Mouse (Mus musculus): ENCODE results near the gene Agap2.
A peak's percentile ranks its signal among the peaks of the same experiment; 100 is the strongest.

Gene Agap2

GRCm38 (mm10) chr10:127075080-127075479, at the start of gene Agap2:
Gene Agap2 (plus strand): TSS chr10:127075284.
- DNase-seq (ENCODE audit: low spot score in 2 of 2), result no peak

DNA sequence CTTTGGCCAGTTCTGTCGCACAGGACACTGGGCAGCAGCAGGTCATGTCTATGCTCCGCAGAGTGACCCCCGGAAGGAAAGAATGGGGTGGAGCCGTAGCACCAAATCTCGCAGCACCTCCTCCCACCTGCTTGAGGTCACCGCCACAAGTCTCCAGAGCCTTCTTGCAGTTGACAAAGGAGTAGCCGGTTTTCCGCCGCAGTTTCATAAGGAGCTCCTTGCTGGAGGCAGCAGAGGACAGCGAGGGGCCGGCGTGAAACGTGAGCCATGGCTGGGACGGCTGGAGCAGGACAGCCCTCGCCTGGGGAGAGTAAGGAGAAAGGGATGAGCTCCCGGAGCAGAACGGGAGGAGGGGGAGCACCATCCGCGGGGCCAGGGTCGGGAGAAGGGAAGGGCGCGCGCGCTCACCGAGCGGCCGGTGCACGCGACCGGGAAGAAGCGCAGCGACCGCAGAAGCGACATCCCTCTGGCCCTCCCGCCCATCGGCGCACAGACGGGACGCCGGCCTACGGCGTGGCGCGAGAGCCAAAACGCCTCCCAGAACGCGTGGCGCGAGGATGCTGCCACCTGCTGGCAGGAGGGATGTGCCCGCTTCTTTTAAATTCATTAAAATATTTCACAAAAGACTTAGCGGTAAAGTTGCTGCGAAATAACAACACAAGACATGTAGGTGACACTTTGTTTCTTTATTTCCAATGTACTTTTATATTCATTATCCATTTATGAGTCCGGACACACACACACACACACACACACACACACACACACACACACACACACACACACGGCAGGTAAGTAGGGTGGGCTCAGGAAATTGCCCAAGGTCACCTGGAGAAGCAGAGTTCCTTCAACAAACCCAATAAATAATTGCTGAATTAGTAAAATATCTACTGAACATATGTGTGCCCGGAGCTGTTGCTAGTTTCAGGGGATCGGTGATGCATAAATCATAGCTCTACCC, 44.5 kb upstream of the Agap2 start, which contains the start of gene Tsfm:
Gene Tsfm, minus strand, starts transcription at position 505 of the 961 bp plus-strand sequence.
- DNase-seq (ENCODE audit: low spot score in 2 of 2), result peak; percentile 91 to 93

DNA sequence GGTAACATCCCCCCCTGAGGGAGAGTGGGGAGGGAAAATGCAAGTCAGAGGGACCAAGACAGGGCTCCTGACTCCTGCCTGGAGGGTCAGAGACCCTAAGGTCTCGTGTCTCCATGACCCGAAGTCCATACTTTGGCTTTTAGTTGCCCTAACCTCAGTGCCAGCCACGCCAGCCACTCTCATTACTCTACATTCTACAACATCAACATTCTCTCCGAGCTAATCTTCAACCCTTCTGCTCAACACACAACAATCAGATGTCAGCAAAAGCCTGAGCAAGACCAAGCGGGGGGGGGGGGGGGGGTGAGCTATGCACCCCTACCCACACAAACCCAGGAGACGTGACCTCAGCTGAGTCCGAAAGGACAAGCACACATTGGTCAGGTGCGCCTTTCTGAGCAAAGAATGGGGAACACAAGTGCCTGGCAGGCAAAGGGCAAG, 41.8 kb upstream of the Agap2 start:
- DNase-seq (ENCODE audit: low spot score in 2 of 2), result no peak

DNA sequence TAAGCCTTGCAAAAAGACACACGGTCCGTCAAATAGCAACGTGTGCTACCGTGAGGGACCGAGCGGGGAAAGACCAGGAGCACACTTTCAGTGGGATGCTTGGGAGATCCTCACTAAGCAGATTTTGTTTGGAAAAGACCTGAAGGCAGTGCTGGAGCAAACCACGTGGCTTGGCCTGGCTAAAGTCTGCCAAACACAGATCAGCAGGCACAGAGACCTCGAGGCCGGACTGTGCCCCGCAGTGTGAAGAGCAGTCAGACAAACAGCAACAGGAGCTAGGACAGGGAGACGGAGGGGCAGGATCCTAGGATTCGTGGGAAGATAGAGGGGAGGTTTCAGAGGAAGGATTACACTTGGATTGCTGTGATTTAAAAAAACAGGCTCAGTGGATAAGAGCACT, 38.8 kb upstream of the Agap2 start:
- DNase-seq (ENCODE audit: low spot score in 2 of 2), result no peak

DNA sequence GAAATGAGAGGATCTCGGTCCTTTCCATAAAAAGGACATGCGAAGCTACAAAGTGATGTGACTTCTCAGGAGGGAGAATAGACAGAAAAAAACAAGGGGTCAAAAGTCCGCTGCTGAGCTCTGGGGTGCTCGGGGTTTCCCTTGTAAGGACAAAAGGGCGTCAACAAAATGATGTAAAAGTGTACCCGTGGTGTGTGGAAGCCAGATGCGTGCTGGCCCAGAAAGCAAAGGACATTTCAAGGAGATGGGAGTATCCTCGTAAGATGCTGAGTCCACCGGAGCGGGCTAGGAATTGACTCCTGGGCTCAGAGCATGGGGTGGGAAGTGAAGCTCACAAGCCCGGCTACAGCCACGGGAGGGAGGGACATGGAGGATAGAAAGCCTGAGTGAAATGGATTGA, 37.4 kb upstream of the Agap2 start:
- no peak for DNase-seq (ENCODE audit: low spot score in 2 of 2)

DNA sequence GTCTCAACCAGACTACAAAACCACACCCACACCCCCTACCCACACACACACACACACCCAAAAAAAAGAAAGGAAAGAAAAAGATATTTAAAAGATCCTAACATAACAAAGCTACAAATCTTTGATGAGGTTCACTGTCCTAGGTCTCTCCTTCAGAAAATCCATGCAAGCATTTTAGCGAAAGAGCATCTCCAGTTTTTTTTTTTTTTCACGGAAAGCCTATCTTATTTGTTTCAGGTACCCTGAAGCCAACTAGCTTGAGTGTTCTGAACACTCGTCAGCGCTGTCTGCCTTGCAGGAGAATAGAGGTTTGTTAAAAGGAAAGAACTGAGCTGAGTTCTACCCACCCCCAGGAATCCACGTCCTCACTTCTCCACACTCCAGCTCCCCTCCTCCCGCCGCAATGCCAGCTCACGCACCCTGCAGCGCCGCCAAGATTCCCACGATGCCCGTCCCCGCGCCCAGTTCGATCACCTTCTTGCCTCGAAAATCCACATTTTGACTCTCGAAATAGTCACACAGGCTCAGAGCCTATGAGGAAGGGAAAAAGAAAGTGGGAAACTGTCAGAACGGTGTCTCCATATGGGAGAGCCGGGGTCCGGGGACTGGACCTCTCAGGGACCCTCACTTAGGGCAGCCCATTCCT, 34.4 kb upstream of the Agap2 start:
- peak; percentile 62 to 72 for DNase-seq (ENCODE audit: low spot score in 2 of 2)

DNA sequence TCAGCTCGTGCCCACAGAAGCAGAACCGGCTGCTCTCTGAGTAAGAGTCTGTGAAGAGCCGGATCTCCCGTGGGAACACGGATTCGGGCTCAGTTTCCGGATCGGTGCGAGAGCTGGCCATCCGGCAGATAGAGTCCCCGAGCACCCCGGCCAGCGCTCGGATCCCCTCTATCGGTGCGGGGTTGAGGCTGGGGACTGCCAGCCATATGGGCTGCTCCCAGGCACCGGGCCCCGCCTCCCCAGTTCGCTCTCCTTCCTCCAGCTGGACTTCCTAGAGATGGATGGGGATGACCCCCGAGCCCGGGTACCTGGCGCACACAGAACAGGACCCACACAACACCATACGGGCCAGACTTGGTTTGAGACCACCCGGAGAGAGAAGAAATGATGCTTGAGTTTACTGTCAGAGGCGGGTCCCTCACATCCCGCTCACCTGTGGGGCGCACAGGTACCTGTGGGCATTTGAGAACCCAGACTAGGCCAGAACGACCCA, 33.8 kb upstream of the Agap2 start, which contains the start of the genes Mettl1 and Eef1akmt3:
Gene Mettl1, plus strand, starts transcription at position 141 of the 493 bp plus-strand sequence.
Gene Eef1akmt3, minus strand, starts transcription at position 240 of the 493 bp plus-strand sequence.
- peak in 1 of 2 experiments; percentile 28 for DNase-seq (ENCODE audit: low spot score in 2 of 2)

DNA sequence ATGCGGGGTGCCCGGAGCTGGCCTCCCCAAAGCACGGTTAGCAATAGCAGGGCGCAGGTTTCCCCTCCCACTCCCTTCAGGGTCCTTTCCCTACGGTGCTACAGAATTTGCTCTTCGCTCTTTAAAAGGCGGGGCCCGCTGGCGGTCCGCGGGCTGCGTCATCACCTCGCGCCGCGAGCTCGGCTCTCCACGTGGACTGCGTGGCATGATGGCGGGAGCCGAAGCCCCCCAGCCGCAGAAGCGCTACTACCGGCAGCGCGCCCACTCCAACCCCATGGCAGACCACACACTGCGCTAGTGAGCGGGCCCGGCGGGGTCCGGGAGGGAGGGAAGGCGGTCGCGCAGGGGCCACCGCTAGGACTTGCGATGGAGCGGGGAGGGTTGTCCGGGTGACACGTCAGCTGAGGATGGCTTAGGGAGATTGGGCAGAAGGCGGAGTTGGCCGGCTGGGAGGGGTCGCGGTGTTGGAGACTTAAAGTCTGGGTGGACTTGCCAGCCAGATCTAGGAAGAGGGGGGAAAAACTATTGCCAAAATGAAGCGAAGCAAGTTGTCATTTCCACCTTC, 33.2 kb upstream of the Agap2 start:
- peak; percentile 88 to 94 for DNase-seq (ENCODE audit: low spot score in 2 of 2)

GRCm38 (mm10) chr10:127042468-127043115, 32.5 kb upstream of the Agap2 start:
- DNase-seq (ENCODE audit: low spot score in 2 of 2), result no peak

- no peak for DNase-seq (ENCODE audit: low spot score in 2 of 2)
Measured at GRCm38 (mm10) chr10:127043187-127043586, 31.9 kb upstream of the Agap2 start.

DNA sequence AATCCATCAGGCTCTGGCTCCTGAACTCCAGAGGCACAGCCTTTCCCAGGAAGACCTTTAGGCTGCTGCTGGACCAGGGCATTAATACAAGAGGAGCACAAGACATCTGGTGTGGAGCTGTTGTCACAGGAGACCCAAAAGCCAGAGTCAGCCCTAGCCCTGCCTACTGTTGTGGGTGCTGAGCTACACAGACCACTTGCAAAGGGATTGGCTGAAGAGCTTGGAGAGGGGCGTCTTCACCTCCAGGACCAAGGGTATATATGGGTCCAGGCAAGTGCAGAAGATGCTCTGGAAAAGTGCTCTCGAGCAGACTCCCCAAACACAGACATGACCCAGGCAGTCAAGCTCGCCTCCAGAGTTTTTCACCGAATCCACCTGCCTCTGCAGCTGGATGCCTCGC, 27.1 kb upstream of the Agap2 start, which contains the start of gene Cyp27b1:
Gene Cyp27b1, plus strand, starts transcription at position 297 of the 400 bp plus-strand sequence.
- no peak for DNase-seq (ENCODE audit: low spot score in 2 of 2)

DNA sequence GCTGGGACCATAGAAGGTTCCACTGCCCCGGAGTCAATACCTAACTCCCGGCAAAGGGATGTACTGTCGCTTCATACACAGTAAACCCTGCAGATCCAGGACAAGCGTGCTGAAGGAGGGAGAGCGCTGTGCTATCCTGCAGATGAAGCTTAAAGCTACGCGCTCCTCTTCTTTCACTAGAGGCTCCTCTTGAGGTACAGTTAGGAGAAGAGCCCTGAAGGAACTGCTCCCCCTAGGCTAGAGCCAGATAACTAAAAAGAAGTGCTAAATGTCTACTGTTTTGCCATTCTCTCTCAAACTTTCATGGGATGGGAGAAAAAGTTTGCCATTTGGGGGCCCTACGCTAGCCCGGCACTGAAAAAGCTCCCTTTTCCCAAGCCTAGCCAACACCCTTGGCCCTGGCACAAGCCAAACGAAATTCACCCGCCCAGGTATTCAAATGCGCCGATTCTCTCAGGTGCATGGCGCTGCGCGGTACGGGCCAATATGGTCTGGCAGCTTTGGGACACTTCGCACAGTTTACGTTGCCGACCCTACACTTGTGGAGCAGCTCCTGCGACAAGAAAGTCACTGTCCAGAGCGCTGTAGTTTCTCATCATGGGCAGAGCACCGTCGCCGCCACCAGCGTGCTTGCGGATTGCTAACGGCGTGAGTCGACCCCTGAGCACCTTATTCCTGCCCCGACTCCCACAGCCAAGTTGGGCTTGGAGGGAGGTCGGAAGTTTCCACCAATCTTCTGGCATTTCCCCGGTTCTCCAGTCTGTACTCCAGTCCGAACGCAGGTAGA, 26.3 kb upstream of the Agap2 start:
- no peak for DNase-seq (ENCODE audit: low spot score in 2 of 2)

DNA sequence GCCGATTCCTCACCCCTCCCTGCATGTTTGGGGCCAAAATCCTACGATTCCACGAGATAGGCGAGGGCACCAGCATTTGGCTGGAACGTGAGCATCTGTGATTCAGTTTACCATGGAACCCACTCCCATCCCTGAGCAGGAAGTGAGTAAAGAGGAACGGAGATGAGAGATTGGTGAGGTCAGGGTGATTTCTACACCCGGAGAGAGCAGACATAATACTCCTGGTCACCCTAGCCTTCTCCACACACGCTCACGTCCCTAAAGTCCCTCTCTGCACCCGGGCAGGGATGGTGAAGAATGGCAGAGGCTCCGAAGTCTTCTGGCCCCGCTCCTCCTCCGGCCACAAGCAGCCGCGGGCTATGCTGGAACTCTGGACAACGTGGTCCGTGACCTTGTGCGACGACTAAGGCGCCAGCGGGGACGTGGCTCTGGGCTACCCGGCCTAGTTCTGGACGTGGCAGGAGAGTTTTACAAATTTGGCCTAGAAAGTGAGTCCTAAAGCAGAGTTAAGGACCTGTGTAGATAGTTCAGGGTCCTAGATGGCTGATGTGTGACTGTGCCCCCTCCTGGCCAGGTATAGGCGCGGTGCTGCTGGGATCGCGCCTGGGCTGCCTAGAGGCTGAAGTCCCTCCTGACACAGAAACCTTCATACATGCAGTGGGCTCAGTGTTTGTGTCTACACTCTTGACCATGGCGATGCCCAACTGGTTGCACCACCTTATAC, 25.5 kb upstream of the Agap2 start:
- DNase-seq (ENCODE audit: low spot score in 2 of 2), result no peak

DNA sequence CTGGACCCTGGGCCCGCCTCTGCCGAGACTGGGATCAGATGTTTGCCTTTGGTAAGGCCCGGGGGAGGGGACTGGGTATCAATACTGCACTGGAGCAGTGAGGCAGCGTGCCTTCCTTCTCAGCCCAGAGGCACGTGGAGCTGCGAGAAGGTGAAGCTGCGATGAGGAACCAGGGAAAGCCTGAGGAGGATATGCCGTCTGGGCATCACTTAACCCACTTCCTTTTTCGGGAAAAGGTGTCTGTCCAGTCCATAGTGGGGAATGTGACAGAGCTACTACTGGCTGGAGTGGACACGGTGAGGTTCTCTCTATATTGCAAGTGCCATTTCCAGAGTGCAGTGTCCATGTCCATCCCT, 25.0 kb upstream of the Agap2 start:
- no peak for DNase-seq (ENCODE audit: low spot score in 2 of 2)

DNA sequence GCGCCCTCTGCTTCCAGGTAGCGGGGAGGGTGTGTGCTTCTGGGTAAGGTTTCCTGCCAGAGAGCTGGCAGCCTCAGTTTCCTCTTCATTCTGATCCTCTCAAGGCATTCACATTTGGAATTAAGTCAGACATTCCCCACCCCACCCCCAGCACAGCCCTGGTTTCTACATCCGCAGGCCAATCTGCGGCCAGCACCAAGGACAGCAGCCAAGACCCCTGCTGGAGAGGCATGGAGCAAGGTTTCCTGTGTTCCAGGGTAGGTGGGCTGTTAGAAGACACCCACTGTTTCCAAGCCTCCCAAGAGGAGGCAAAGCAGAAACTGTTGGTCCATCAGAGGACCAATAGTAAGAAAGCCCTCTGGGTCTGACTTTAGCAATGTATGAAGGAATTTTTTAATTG, 20.4 kb upstream of the Agap2 start:
- DNase-seq (ENCODE audit: low spot score in 2 of 2), result no peak

GRCm38 (mm10) chr10:127055406-127055805, 19.7 kb upstream of the Agap2 start:
- no peak for DNase-seq (ENCODE audit: low spot score in 2 of 2)

DNA sequence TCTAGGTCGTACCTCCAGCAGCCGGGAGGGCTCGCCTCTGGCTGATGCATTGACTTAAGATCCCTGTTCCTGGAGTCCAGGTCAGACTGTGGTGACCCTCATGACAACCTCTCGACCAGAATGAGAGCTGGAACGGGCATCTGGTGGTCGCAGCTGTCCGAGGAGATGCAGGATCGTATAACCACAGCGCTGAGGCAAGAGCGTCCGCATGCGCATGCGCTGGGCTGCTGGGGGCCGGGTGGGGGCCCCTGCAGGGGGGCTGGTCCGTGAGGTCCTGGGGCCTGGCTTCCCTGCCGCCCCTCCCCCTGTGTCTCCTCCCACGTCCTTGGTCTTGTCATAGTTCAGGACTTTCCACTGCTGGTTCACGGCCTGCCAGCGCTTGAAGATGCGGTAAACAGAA, 18.6 kb upstream of the Agap2 start:
- no peak for DNase-seq (ENCODE audit: low spot score in 2 of 2)

DNA sequence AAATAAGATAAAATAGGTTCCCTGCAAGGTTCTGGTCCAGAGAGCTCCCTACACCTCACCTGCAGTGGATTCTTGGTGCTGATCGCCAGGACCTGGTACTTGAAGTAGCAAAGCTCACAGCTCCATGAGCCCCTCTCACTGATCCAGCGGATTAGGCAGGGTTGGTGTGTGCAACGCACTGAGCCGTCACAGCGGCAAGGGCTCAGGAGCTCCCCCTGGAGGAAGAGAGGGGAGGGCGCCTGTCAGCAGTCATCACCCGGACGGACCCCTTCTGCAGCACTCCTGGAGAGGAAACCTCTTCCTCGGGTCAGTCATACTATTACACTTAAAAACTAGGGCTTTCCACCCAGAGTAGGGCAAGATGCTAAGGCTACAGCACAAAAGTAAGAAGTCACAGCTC, 16.9 kb upstream of the Agap2 start:
- peak; percentile 74 to 81 for DNase-seq (ENCODE audit: low spot score in 2 of 2)

DNA sequence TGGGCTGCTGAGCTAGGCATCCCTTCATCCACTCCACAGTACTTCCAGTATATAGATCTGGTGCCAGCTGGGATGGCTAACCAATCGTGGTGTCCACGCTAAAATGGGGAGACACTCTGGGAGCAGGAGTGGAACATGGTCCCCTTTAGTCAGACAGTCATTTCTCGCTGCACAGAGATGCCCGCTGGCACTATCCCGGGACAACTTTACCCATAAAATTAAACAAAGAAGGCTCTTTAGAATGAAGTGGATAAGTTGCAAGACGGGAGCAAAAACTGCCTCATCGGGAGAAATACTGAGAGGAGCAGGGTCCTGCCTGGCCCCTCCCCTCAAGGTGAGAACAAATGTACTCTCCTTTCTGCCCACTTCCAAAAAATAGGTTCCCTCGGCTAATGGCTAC, 16.4 kb upstream of the Agap2 start:
- no peak for DNase-seq (ENCODE audit: low spot score in 2 of 2)
